Mouse (Mus musculus) testis, adult 2 months (tissue): ENCODE data around the gene Hoxd4.

Source experiments
- CTCF ChIP-seq: fragments of 200-500 bp; IDR thresholded peaks from 2 replicates; pipeline ENCODE4 v1.5.1; 2012; ENCODE audit warnings: low read depth, mild to moderate bottlenecking, inconsistent platforms, low read length, moderate library complexity; ENCODE audit not compliant: control insufficient read depth, insufficient read depth, insufficient replicate concordance
- POLR2A ChIP-seq: fragments of 200-500 bp; IDR thresholded peaks from 2 replicates; pipeline ENCODE4 v1.6.1; 2012; ENCODE audit warnings: low read depth, mild to moderate bottlenecking, inconsistent platforms, low read length, moderate library complexity; ENCODE audit not compliant: control insufficient read depth

GRCm38 (mm10) chr2:74675666-74676282 lies 36.0 kb upstream of the Hoxd4 start:
- TF ChIP-seq CTCF, result no peak
- no peak for TF ChIP-seq POLR2A
